Mouse (Mus musculus) liver, embryonic 12.5 days (tissue): ENCODE results near the gene Polr3b. TPM values are rescaled to one million over a fixed set of nuclear protein-coding genes. Genes with fewer than 3 reads are reported as not detected.

Experiments
- ATAC-seq: fragments of 200-750 bp; cut with Nextera tagmentation; 2 replicates; pipeline ENCODE4 v1.8.0; 2017; ENCODE audit warnings: moderate number of reproducible peaks, mild to moderate bottlenecking, moderate library complexity
- H3K27ac ChIP-seq: fragments of 300-500 bp; sonication (generic); 2 replicates; pipeline ENCODE4 v1.5.1; 2016; ENCODE audit warnings: mild to moderate bottlenecking
- H3K27me3 ChIP-seq: fragments of 300-500 bp; sonication (generic); replicated peaks from 2 replicates; pipeline ENCODE4 v1.6.1; 2016; ENCODE audit warnings: mild to moderate bottlenecking, moderate library complexity
- H3K36me3 ChIP-seq: fragments of 300-500 bp; sonication (generic); 2 replicates; pipeline ENCODE4 v1.6.1; 2016; ENCODE audit warnings: mild to moderate bottlenecking, moderate library complexity
- H3K4me1 ChIP-seq: fragments of 300-500 bp; sonication (generic); 2 replicates; pipeline ENCODE4 v1.6.1; 2016
- H3K4me2 ChIP-seq: fragments of 300-500 bp; sonication (generic); 2 replicates; pipeline ENCODE4 v1.6.1; 2016; ENCODE audit warnings: mild to moderate bottlenecking, moderate library complexity
- H3K4me3 ChIP-seq: fragments of 300-500 bp; sonication (generic); 2 replicates; pipeline ENCODE4 v1.5.1; 2016; ENCODE audit warnings: mild to moderate bottlenecking, moderate library complexity
- H3K9ac ChIP-seq: fragments of 300-500 bp; sonication (generic); 2 replicates; pipeline ENCODE4 v1.6.1; 2016; ENCODE audit warnings: mild to moderate bottlenecking, moderate library complexity
- H3K9me3 ChIP-seq: fragments of 300-500 bp; sonication (generic); replicated peaks from 2 replicates; pipeline ENCODE4 v1.6.1; 2016; ENCODE audit warnings: mild to moderate bottlenecking, moderate library complexity
- WGBS: fragments of 180-500 bp; shearing (Covaris S2); methylation state at CpG from one replicate; pipeline ENCODE4 v1.1.7; 2016; ENCODE audit not compliant: insufficient replicate concordance; 5-methylcytosine and 5-hydroxymethylcytosine counted together
- polyA plus RNA-seq: library from polyadenylated mRNA; unstranded; fragments of >200 nt; fragmentation: Nextera tagmentation; extraction: Ambion mirVana; gene quantifications from 2 replicates; pipeline ENCODE4 v1.2.1, GENCODE M21; 2016

Polr3b gene
- polyA plus RNA-seq, 1 experiment from 2014 or later = 9.9 TPM

DNA sequence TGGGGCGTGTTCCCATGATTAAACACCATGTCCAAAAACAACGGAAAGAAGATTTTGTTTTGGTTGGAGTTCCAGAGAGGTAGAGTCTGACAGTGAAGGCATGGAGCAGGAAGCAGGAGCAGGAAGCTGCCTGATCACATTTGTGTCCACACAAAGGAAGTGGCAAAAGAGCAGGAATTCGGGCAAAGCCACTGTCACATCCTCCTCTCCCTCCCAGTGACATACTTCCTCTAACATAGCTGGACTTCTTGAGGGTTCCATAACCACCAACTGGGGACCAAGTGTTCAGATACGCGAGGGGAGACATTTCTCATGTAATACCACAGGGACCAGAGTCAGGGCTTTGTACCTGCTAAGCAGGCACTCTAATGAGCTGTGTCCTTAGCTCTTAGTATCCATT, 25.2 kb downstream of the Polr3b start:
- no peak for ATAC-seq
- no peak overlapping the region for H3K9ac ChIP-seq
- H3K4me1 ChIP-seq = peaks cover 26% of the 10 kb centered on the region
- H3K9me3 ChIP-seq = no peaks in the 10 kb centered on the region
- no peak overlapping the region for H3K4me3 ChIP-seq
- WGBS = 67% methylated on average over 5 of the region's 5 CpGs
- no peaks in the 10 kb centered on the region for H3K27me3 ChIP-seq
- H3K36me3 ChIP-seq = peaks cover 73% of the 10 kb centered on the region
- H3K27ac ChIP-seq = 0 out of 2 replicates have a peak overlapping the region, but pooled peaks have one; percentile 40
- no peak overlapping the region for H3K4me2 ChIP-seq

DNA sequence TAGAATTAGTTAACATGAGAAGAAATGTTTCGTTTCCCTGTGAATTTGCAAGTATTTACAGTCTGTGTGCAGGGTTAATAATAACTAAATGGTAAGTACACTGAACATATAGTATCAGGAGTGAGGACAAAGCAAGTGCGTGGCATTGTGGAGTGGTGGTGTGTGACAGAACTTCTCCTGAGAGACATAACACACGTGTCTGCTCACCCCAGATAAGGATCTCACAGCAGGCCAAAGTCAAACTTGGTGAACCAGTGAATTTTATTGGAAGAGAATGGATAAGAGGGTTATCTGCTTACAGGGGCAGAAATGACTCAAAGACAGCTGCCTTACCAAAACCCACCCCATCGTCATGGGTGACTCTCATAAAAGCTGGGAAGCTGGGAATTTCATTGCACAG, 26.8 kb downstream of the Polr3b start:
- 43% methylated on average over 4 of the region's 4 CpGs for WGBS
- no peak for ATAC-seq
- no peak overlapping the region for H3K9ac ChIP-seq

DNA sequence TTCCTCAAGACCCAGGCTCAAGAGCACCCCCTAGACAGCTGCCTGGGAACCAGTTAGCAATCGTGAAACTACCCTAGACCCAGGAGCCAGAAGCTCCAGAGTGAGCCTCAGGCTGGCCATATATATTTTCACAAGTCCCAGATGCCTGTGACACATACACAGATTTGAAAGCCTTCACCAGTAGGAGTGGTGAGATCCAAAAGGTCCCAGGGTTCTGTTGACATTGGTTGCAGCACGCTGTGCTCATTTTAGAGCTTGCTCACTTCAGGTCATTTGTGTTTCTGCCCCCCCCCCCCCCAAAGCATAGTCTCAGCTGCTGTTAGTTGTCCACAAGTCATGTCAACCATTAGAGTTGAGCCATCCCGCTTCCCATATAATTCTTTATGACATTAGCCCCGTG, 31.9 kb downstream of the Polr3b start:
- H3K36me3 ChIP-seq = peaks cover 60% of the 10 kb centered on the region
- 77% methylated on average over 4 of the region's 4 CpGs for WGBS
- peaks cover 11% of the 10 kb centered on the region for H3K4me1 ChIP-seq
- H3K9me3 ChIP-seq = no peaks in the 10 kb centered on the region
- no peak for ATAC-seq
- H3K4me3 ChIP-seq = no peak overlapping the region
- H3K27ac ChIP-seq = no peak overlapping the region
- no peaks in the 10 kb centered on the region for H3K27me3 ChIP-seq
- H3K4me2 ChIP-seq = no peak overlapping the region
- no peak overlapping the region for H3K9ac ChIP-seq

More for the DNA sequence above, 26.8 kb downstream of the Polr3b start:
- no peak overlapping the region for H3K27ac ChIP-seq
- H3K4me3 ChIP-seq = no peak overlapping the region
- no peak overlapping the region for H3K4me2 ChIP-seq
- peaks cover 72% of the 10 kb centered on the region for H3K36me3 ChIP-seq
- H3K9me3 ChIP-seq = no peaks in the 10 kb centered on the region
- H3K4me1 ChIP-seq = peaks cover 26% of the 10 kb centered on the region
- no peaks in the 10 kb centered on the region for H3K27me3 ChIP-seq

DNA sequence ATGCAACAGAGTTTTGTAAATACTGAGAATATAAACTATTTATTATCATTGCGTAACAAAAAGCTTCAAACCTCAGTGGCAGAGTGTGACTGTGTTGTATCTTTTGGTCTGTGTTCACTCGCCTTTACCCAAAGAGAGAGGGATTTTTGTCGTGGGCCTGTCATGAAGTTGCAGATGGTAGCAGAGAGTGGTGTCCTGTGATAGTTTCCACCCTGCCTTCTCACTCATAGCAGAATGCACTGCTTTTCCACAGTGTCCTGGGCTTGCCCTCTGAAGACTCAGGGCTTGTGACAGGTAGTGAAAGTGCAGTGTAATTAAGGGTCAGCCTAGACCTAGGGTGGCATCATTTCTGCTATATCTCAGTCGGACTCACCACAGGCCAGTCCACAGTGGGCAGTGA, 32.6 kb downstream of the Polr3b start:
- 77% methylated on average over 4 of the region's 4 CpGs for WGBS
- no peaks in the 10 kb centered on the region for H3K27me3 ChIP-seq
- H3K4me3 ChIP-seq = no peak overlapping the region
- H3K36me3 ChIP-seq = peaks cover 59% of the 10 kb centered on the region
- H3K4me2 ChIP-seq = no peak overlapping the region
- ATAC-seq = no peak
- H3K9ac ChIP-seq = no peak overlapping the region
- peaks cover 6% of the 10 kb centered on the region; the same call in 1 of the 2 replicates for H3K4me1 ChIP-seq
- no peak overlapping the region for H3K27ac ChIP-seq
- no peaks in the 10 kb centered on the region for H3K9me3 ChIP-seq

DNA sequence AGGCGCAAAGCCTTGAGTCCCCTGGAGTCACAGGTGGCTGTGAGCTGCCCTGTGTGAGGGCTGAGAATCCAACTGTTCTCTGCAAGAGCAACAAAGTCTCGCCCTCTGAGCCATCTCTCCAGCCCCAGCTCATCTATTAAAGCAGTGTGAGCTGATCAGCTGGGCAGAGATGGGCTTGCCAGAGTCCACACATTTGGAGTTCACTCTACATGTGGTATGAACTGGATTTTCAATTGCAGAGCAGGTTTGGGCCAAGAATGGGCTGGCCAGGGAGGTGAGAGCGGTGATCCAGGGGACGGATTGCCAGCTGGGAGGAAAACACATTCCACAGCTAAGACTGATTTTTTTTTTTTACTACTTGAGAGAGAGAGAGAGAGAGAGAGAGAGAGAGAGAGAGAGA, 34.5 kb downstream of the Polr3b start:
- H3K27ac ChIP-seq = no peak overlapping the region
- H3K27me3 ChIP-seq = no peaks in the 10 kb centered on the region
- H3K4me3 ChIP-seq = no peak overlapping the region
- H3K9me3 ChIP-seq = no peaks in the 10 kb centered on the region
- ATAC-seq = no peak
- 72% methylated on average over 4 of the region's 4 CpGs for WGBS
- H3K36me3 ChIP-seq = peaks cover 61% of the 10 kb centered on the region
- H3K4me2 ChIP-seq = no peak overlapping the region
- no peak overlapping the region for H3K9ac ChIP-seq
- H3K4me1 ChIP-seq = no peaks in the 10 kb centered on the region; the same call in 1 of the 2 replicates

DNA sequence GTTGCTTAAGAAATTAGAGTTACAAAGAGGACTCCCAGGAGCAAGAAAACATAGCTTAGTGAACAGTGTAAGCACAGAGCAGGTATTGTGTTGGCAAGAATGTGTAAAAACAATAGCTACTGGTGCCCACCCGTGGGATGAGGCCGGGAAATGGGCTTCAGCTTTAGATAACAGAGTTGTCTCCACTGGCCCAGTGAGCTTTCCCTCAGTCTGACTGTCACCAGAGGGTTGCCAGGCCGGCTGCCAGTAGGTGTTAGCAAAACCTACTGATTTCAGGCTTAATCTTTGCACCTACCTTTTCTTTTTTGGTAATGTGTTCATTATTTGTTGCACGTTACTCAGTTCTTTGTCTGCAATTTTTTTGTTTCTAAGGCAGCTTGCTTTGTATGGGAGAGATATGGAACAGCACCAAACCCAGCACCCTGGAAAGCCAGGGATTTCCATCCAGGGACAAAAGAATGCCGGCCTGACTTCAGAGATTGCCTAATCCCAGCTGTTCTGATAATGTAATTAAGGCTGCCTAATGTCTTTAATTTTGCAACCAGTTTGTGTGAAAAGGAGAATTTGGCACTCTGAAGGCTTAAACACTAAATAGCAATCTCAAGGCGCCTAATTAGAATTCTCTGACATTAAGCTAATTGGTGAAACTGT, 35.5 kb downstream of the Polr3b start:
- WGBS = 51% methylated on average over 6 of the region's 6 CpGs
- ATAC-seq = no peak
- Histone ChIP-seq H3K27me3 (no peaks in the 10 kb centered on the region), H3K9ac (no peak overlapping the region), H3K4me1 (no peaks in the 10 kb centered on the region; the same call in 1 of the 2 replicates), H3K36me3 (peaks cover 62% of the 10 kb centered on the region), H3K9me3 (no peaks in the 10 kb centered on the region), H3K4me3 (no peak overlapping the region), H3K27ac (no peak overlapping the region), H3K4me2 (no peak overlapping the region)

DNA sequence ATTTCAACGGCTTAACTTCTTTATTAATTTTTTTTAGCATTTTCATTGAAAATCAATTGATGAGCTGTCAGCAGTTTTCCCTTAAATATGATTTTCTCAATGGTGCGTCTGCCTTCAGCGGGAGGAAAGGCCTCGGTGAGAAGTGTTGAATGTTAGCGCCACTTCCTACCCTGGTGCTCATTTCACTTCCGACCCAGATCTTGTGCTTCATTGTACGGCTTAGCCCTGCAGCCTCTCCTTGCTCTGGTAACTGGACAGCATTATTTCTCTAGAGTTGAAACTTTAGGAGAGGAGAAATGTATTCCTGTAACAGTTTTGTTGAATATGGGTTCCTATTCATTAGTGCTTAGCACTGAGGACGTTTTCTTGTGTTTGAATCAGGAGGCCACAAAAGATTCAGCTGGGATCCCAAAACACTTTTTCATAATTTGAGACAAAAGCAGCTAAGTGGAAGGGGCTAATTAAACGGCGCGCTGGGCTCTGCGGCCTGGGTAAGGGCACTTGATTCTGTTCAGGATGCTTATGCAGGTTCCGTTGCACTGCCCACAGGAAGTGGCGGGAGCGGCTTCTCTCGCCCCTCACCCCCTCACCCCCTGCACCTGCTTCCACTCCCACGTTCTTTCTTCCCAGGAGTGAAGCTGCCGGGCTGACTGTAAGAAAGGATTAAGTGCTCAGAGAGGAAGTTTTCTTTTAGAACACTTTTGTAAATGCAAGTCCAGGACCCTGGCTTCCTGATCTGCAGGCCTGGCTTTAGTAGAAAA, 36.2 kb downstream of the Polr3b start:
- Histone ChIP-seq H3K27ac (no peak overlapping the region; the same call in 1 of the 2 replicates), H3K4me2 (no peak overlapping the region), H3K9me3 (no peaks in the 10 kb centered on the region), H3K36me3 (peaks cover 58% of the 10 kb centered on the region), H3K27me3 (no peaks in the 10 kb centered on the region), H3K9ac (no peak overlapping the region), H3K4me1 (no peaks in the 10 kb centered on the region; the same call in 1 of the 2 replicates), H3K4me3 (no peak overlapping the region)
- no peak for ATAC-seq
- 42% methylated on average over 18 of the region's 18 CpGs for WGBS

DNA sequence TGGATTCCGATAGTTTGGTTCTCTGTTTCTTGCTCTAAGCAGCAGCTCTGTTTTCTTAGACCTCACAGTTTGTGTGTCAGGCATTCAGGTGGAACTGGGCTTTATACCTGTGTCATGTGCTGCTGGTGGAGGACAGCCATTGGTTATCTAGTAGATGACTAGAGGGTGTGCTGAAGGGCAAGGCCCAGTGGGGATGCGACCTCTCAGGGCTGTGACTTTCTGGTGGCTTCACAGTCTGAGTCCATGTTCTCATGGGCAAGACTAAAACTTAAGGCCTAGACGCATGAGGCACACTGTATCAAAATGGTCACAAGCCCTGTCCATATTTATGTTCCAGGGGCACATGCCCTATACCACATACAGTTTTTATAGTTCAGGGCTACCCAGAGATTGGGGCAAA, 37.2 kb downstream of the Polr3b start:
- Histone ChIP-seq H3K9ac (no peak overlapping the region), H3K4me3 (no peak overlapping the region), H3K9me3 (no peaks in the 10 kb centered on the region), H3K4me2 (no peak overlapping the region), H3K4me1 (no peaks in the 10 kb centered on the region; the same call in 1 of the 2 replicates), H3K27me3 (no peaks in the 10 kb centered on the region), H3K36me3 (peaks cover 53% of the 10 kb centered on the region), H3K27ac (no peak overlapping the region)
- ATAC-seq = no peak
- WGBS = 74% methylated on average over 3 of the region's 3 CpGs

DNA sequence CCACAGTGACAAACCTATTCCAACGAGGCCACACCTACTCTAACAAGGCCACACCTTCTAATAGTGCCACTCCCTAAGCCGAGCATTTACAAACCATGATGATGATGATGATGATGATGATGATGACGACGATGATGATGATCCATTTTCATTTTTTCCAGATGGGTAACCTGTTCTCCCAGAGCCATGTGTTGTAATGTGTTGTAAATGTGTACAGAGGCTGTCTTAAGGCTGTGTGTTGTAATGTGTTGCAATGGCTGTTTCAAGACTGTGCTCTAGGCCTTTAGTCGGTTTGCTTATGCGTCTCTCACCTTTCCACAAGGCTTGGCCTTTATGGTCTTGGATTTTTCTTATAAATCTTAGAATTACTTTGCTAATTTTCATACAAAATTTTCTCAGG, 40.0 kb downstream of the Polr3b start:
- Histone ChIP-seq H3K27me3 (no peaks in the 10 kb centered on the region), H3K4me3 (no peak overlapping the region), H3K36me3 (peaks cover 42% of the 10 kb centered on the region), H3K9me3 (no peaks in the 10 kb centered on the region), H3K27ac (no peak overlapping the region), H3K9ac (no peak overlapping the region), H3K4me1 (no peaks in the 10 kb centered on the region; the same call in 1 of the 2 replicates), H3K4me2 (no peak overlapping the region)
- WGBS = 89% methylated on average over 6 of the region's 6 CpGs
- ATAC-seq = no peak

DNA sequence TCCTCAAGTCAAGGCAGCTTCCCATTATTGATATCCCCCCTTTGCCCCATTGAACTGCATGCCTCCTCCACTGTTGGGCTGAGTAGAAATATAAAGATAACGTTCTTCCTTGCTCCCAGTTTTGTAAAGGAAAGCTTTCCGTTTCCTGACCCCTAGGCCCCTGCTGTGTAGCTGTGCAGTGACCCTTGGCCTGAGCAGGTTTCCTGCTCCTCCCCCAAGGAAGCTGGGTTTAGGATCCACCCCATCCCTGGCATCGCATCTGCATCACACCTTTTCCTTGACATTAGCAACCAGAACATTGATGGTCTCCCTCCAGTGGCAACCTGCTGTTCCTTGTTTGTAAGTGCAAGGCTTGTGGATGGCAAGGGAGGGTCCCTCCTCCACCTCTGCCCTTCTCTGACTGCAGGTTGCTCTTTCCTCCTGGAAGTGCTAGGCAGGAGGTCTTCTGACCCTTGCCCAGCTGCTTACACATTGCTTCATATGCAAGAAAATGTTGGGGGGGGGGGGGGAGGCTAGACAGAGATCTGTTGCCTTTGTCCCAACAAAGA, 43.7 kb downstream of the Polr3b start:
- H3K4me2 ChIP-seq = no peak overlapping the region
- H3K4me3 ChIP-seq = no peak overlapping the region
- peaks cover 45% of the 10 kb centered on the region for H3K36me3 ChIP-seq
- no peaks in the 10 kb centered on the region for H3K4me1 ChIP-seq
- no peak for ATAC-seq
- H3K27ac ChIP-seq = no peak overlapping the region
- no peak overlapping the region for H3K9ac ChIP-seq
- no peaks in the 10 kb centered on the region for H3K9me3 ChIP-seq
- H3K27me3 ChIP-seq = no peaks in the 10 kb centered on the region
- 60% methylated on average over 3 of the region's 3 CpGs for WGBS

DNA sequence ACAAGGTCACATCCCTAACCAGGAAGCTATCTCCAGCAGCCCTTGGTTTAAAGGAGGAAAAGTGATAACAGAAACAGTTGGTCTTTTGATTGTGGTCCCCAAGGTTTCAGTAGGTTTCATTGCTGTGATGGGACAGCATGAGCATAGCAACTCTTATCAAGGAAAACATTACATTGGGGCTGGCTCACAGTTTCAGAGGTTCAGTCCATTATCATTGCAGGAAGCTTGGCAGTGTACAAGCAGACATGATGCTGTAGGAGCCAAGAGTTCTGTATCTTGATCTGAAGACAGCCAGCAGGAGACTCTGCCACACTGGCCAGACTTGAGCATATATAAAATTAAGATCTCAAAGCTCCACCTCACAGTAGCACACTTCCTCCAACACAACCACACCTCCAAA, 53.6 kb downstream of the Polr3b start:
- Histone ChIP-seq H3K9me3 (no peaks in the 10 kb centered on the region), H3K9ac (no peak overlapping the region), H3K27me3 (no peaks in the 10 kb centered on the region), H3K4me2 (no peak overlapping the region), H3K4me1 (no peaks in the 10 kb centered on the region), H3K36me3 (peaks cover 79% of the 10 kb centered on the region), H3K27ac (no peak overlapping the region), H3K4me3 (no peak overlapping the region)
- ATAC-seq = peak; percentile 44; the same call in 1 of the 2 replicates

DNA sequence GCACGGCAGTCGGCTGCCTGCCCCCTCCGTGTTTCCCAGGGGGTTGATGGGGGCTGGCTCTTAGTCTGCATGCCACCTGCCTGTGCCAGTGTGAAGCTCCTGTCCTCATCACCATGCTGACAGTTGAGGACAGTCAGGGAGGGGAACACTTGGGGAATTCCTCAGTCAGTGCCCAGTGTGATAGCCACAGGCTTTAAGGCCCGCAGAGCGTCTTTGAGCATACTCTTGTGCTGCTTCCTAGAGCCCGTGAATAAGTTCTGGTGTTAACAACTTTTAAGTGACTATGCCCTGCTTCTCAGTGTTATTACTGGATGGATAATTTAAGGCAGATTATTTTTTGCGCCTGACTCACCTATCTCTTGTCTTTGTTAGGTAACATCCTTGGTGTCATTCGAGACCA, 54.4 kb downstream of the Polr3b start:
- no peaks in the 10 kb centered on the region for H3K4me1 ChIP-seq
- H3K9ac ChIP-seq = no peak overlapping the region
- peaks cover 78% of the 10 kb centered on the region for H3K36me3 ChIP-seq
- H3K9me3 ChIP-seq = no peaks in the 10 kb centered on the region
- 84% methylated on average over 8 of the region's 8 CpGs for WGBS
- H3K4me2 ChIP-seq = no peak overlapping the region
- H3K27ac ChIP-seq = no peak overlapping the region
- no peaks in the 10 kb centered on the region for H3K27me3 ChIP-seq
- no peak overlapping the region for H3K4me3 ChIP-seq
- no peak for ATAC-seq
